Mouse (Mus musculus) cerebellum, adult 11 months (tissue): ENCODE results near the gene Lrp3.
A peak's percentile ranks its signal among the peaks of the same experiment; 100 is the strongest.

Source experiments
- DNase-seq: peaks from one replicate; pipeline ENCODE4 v3.0.0; 2022

Lrp3 gene

GRCm38 (mm10) chr7:35185889-35186569 lies 29.3 kb downstream of the Lrp3 start, which contains the start of gene Slc7a10:
Slc7a10 (plus strand) TSS chr7:35186385.
- DNase-seq = no peak

GRCm38 (mm10) chr7:35184833-35185724 lies 30.2 kb downstream of the Lrp3 start:
- DNase-seq = no peak

- DNase-seq = no peak
Observed at GRCm38 (mm10) chr7:35176412-35177381, 38.6 kb downstream of the Lrp3 start.

- DNase-seq = no peak
Observed at GRCm38 (mm10) chr7:35175533-35175932, 39.8 kb downstream of the Lrp3 start.

GRCm38 (mm10) chr7:35172519-35172918 lies 42.8 kb downstream of the Lrp3 start:
- no peak for DNase-seq

- peak; percentile 59 for DNase-seq
Observed at GRCm38 (mm10) chr7:35171867-35172382, 43.4 kb downstream of the Lrp3 start.

GRCm38 (mm10) chr7:35169341-35169740 lies 46.0 kb downstream of the Lrp3 start:
- DNase-seq = peak; percentile 67

- DNase-seq = no peak
Observed at GRCm38 (mm10) chr7:35167925-35168324, 47.4 kb downstream of the Lrp3 start.

GRCm38 (mm10) chr7:35166988-35167387 lies 48.3 kb downstream of the Lrp3 start:
- DNase-seq = no peak

GRCm38 (mm10) chr7:35164131-35164530 lies 51.2 kb downstream of the Lrp3 start:
- no peak for DNase-seq

GRCm38 (mm10) chr7:35163600-35163999 lies 51.7 kb downstream of the Lrp3 start:
- no peak for DNase-seq

GRCm38 (mm10) chr7:35162443-35162842 lies 52.9 kb downstream of the Lrp3 start:
- DNase-seq = no peak

- DNase-seq = no peak
Observed at GRCm38 (mm10) chr7:35157512-35157911, 57.8 kb downstream of the Lrp3 start.

- DNase-seq = no peak
Observed at GRCm38 (mm10) chr7:35156561-35157477, 58.5 kb downstream of the Lrp3 start.

- DNase-seq = no peak
Observed at GRCm38 (mm10) chr7:35154449-35154848, 60.8 kb downstream of the Lrp3 start.

GRCm38 (mm10) chr7:35150860-35151259 lies 64.4 kb downstream of the Lrp3 start:
- no peak for DNase-seq
